Mouse (Mus musculus) embryonic fibroblast, embryonic 13.5 days (primary cell): Measurements from ENCODE around the gene Kdm1a.

Source experiments
- CTCF ChIP-seq: IDR thresholded peaks from 2 replicates; pipeline ENCODE4 v1.5.1; 2011; ENCODE audit warnings: mild to moderate bottlenecking, control low read depth, low read length, moderate library complexity, borderline replicate concordance; ENCODE audit not compliant: insufficient read depth
- POLR2A ChIP-seq: IDR thresholded peaks from 2 replicates; pipeline ENCODE4 v1.6.1; 2011; ENCODE audit warnings: low read depth, mild to moderate bottlenecking, control low read depth, low read length, moderate library complexity

DNA sequence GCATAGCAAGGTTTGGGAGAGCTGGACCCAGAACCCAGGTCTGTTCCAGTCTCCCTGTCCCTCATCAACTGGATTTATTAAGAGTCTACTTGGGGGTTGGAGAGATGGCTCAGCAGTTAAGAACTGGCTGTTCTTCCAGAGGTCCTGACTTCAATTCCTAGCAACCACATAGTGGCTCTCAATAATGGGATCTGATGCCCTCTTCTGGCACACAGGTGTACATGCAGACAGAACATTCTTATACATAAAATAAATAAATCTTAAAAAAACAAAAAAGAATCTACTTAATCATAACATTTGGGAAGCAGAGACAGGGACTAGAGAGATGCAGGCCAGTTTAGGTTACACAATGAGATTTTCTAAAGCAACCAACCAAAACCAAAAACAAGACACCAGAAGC is 33.5 kb upstream of the Kdm1a start:
- TF ChIP-seq POLR2A (no peak), CTCF (no peak)
